Mouse (Mus musculus): ENCODE data around the gene Fcgbp.

- TF ChIP-seq GATA1 (IDR thresholded peaks at IDR 0.05; ENCODE audit: borderline replicate concordance, low read length) (no peak), FLI1 (IDR thresholded peaks at IDR 0.05; ENCODE audit: low read length) (no peak)
Observed at GRCm38 (mm10) chr7:28093541-28093940, 22.5 kb downstream of the Fcgbp start.
